ENCODE assay signal across 24 mouse cellular contexts in genomic region chr12:73988393-73989008, GRCm38 (mm10). TPM values are rescaled to one million over a fixed set of nuclear protein-coding genes. Genes with fewer than 3 reads are reported as not detected.
A peak's percentile ranks its signal among the peaks of the same experiment; 100 is the strongest.
DNase-seq lines count a peak whose midpoint lies in the region; ATAC-seq and TF ChIP-seq lines count a peak whose summit lies in the region.
"Had no signal": no experiment of that assay in that cellular context is flagged by ENCODE, and none has a peak within 500 bp of the region (broad histone marks: within the 10 kb centered on the region; RNA-seq: fewer than 3 reads in every experiment).

No protein-coding gene starts in this region.

- H3K9me3 ChIP-seq in hindbrain, embryonic 14.5 days (ENCODE audit: control insufficient read depth, low read length), result no peaks in the 10 kb centered on the region
- no peaks in the 10 kb centered on the region for H3K9me3 ChIP-seq in hindbrain, embryonic 11.5 days (ENCODE audit: control insufficient read depth, low read length)
- H3K9me3 ChIP-seq in midbrain, postnatal 0 days (ENCODE audit: low read length), result no peaks in the 10 kb centered on the region
- no peaks in the 10 kb centered on the region for H3K9me3 ChIP-seq in midbrain, embryonic 15.5 days
- H3K9me3 ChIP-seq in hindbrain, postnatal 0 days (ENCODE audit: low read length), result no peaks in the 10 kb centered on the region
- H3K9me3 ChIP-seq in neural tube, embryonic 14.5 days (ENCODE audit: control insufficient read depth, low read length), result no peaks in the 10 kb centered on the region
- H3K9me3 ChIP-seq: embryonic facial prominence, embryonic 10.5 days; embryonic facial prominence, embryonic 12.5 days; forebrain, embryonic 13.5 days; forebrain, embryonic 15.5 days had no signal

- H3K27ac ChIP-seq in hindbrain, embryonic 14.5 days, result no peak overlapping the region
- no peak overlapping the region for H3K27ac ChIP-seq in hindbrain, embryonic 11.5 days (ENCODE audit: low read depth, low read length)
- H3K27ac ChIP-seq in midbrain, postnatal 0 days (ENCODE audit: low read depth, low read length), result no peak overlapping the region
- H3K27ac ChIP-seq in midbrain, embryonic 15.5 days, result no peak overlapping the region
- no peak overlapping the region for H3K27ac ChIP-seq in hindbrain, postnatal 0 days
- H3K27ac ChIP-seq in neural tube, embryonic 14.5 days (ENCODE audit: low read depth, low read length), result no peak overlapping the region
- H3K27ac ChIP-seq: embryonic facial prominence, embryonic 10.5 days; embryonic facial prominence, embryonic 12.5 days; forebrain, embryonic 13.5 days; forebrain, embryonic 15.5 days had no signal

- H3K4me1 ChIP-seq in hindbrain, embryonic 14.5 days (replicated peaks; ENCODE audit: control insufficient read depth, insufficient read depth, low read length), result no peaks in the 10 kb centered on the region
- no peaks in the 10 kb centered on the region for H3K4me1 ChIP-seq in hindbrain, embryonic 11.5 days (replicated peaks; ENCODE audit: control insufficient read depth, insufficient read depth, low read length)
- H3K4me1 ChIP-seq in midbrain, postnatal 0 days (ENCODE audit: insufficient read depth, low read length), result no peaks in the 10 kb centered on the region
- H3K4me1 ChIP-seq in midbrain, embryonic 15.5 days, result no peaks in the 10 kb centered on the region
- no peaks in the 10 kb centered on the region for H3K4me1 ChIP-seq in hindbrain, postnatal 0 days (ENCODE audit: insufficient read depth, low read length)
- no peaks in the 10 kb centered on the region for H3K4me1 ChIP-seq in neural tube, embryonic 14.5 days (ENCODE audit: control insufficient read depth, insufficient read depth, low read length)
- H3K4me1 ChIP-seq: embryonic facial prominence, embryonic 10.5 days; embryonic facial prominence, embryonic 12.5 days; forebrain, embryonic 13.5 days; forebrain, embryonic 15.5 days had no signal

- H3K27me3 ChIP-seq in hindbrain, embryonic 14.5 days (ENCODE audit: control insufficient read depth, insufficient read depth, low read length), result no peaks in the 10 kb centered on the region
- no peaks in the 10 kb centered on the region for H3K27me3 ChIP-seq in hindbrain, embryonic 11.5 days (ENCODE audit: control insufficient read depth, insufficient read depth, low read length)
- no peaks in the 10 kb centered on the region for H3K27me3 ChIP-seq in midbrain, postnatal 0 days (ENCODE audit: insufficient read depth, low read length)
- no peaks in the 10 kb centered on the region for H3K27me3 ChIP-seq in midbrain, embryonic 15.5 days (replicated peaks)
- no peaks in the 10 kb centered on the region for H3K27me3 ChIP-seq in hindbrain, postnatal 0 days (ENCODE audit: insufficient read depth, low read length)
- no peaks in the 10 kb centered on the region for H3K27me3 ChIP-seq in neural tube, embryonic 14.5 days (ENCODE audit: control insufficient read depth, insufficient read depth, low read length)
- H3K27me3 ChIP-seq: embryonic facial prominence, embryonic 12.5 days; forebrain, embryonic 13.5 days; forebrain, embryonic 15.5 days had no signal

- no peak overlapping the region for H3K4me3 ChIP-seq in hindbrain, embryonic 14.5 days (replicated peaks; ENCODE audit: low read length)
- H3K4me3 ChIP-seq in hindbrain, embryonic 11.5 days (ENCODE audit: low read depth, low read length), result no peak overlapping the region
- no peak overlapping the region for H3K4me3 ChIP-seq in midbrain, postnatal 0 days (ENCODE audit: low read depth, low read length)
- no peak overlapping the region for H3K4me3 ChIP-seq in midbrain, embryonic 15.5 days
- no peak overlapping the region for H3K4me3 ChIP-seq in hindbrain, postnatal 0 days (ENCODE audit: low read length)
- no peak overlapping the region for H3K4me3 ChIP-seq in neural tube, embryonic 14.5 days (ENCODE audit: low read depth, low read length)
- H3K4me3 ChIP-seq: embryonic facial prominence, embryonic 10.5 days; embryonic facial prominence, embryonic 12.5 days; forebrain, embryonic 13.5 days; forebrain, embryonic 15.5 days had no signal

- no peak for DNase-seq in hindbrain, embryonic 14.5 days (ENCODE audit: low spot score)
- DNase-seq in hindbrain, embryonic 11.5 days (ENCODE audit: low spot score), result no peak
- DNase-seq in midbrain, postnatal 0 days (ENCODE audit: low spot score), result peak; percentile 33
- DNase-seq in hindbrain, postnatal 0 days (ENCODE audit: low spot score), result no peak
- no peak for DNase-seq in cerebellum, postnatal 36 days
- DNase-seq in cerebellum, adult 18-20 months, result no peak
- DNase-seq: adrenal gland, adult 2 months; adrenal gland, postnatal 10 days; adrenal gland, postnatal 25 days; cerebellum, adult 11 months; cerebellum, adult 8-10 months; cerebellum, adult 9-11 months; cerebellum, postnatal 14 days; forebrain, postnatal 0 days had no signal

- no peak overlapping the region for H3K4me2 ChIP-seq in hindbrain, embryonic 14.5 days (replicated peaks)
- H3K4me2 ChIP-seq in hindbrain, embryonic 11.5 days (replicated peaks; ENCODE audit: low read depth, low read length), result no peak overlapping the region
- no peak overlapping the region for H3K4me2 ChIP-seq in midbrain, postnatal 0 days (ENCODE audit: low read depth, low read length, poor library complexity, severe bottlenecking)
- no peak overlapping the region for H3K4me2 ChIP-seq in midbrain, embryonic 15.5 days
- no peak overlapping the region for H3K4me2 ChIP-seq in hindbrain, postnatal 0 days (ENCODE audit: low read depth, low read length)
- H3K4me2 ChIP-seq in neural tube, embryonic 14.5 days (ENCODE audit: low read depth, low read length), result no peak overlapping the region
- H3K4me2 ChIP-seq: embryonic facial prominence, embryonic 12.5 days; forebrain, embryonic 13.5 days; forebrain, embryonic 15.5 days had no signal

- 0 out of 2 replicates have a peak, but pooled peaks have one; percentile 35 for ATAC-seq in hindbrain, embryonic 14.5 days (ENCODE audit: low FRiP score)
- ATAC-seq in hindbrain, embryonic 11.5 days (ENCODE audit: low FRiP score), result no peak
- no peak for ATAC-seq in midbrain, postnatal 0 days (ENCODE audit: low FRiP score)
- no peak for ATAC-seq in midbrain, embryonic 15.5 days (replicated peaks)
- peak; percentile 66; the same call in 1 of the 2 replicates for ATAC-seq in hindbrain, postnatal 0 days
- peak; percentile 53 for ATAC-seq in neural tube, embryonic 14.5 days (ENCODE audit: low read depth)
- ATAC-seq: forebrain, embryonic 13.5 days; forebrain, embryonic 15.5 days; forebrain, postnatal 0 days had no signal

- no peak for TF ChIP-seq CTCF in midbrain, postnatal 0 days (IDR thresholded peaks at IDR 0.05)
- no peak for TF ChIP-seq CTCF in hindbrain, postnatal 0 days (IDR thresholded peaks at IDR 0.05; ENCODE audit: low read depth)

- peaks cover 32% of the 10 kb centered on the region for H3K36me3 ChIP-seq in hindbrain, embryonic 14.5 days (replicated peaks; ENCODE audit: control insufficient read depth, insufficient read depth)
- H3K36me3 ChIP-seq in hindbrain, embryonic 11.5 days (ENCODE audit: control insufficient read depth, insufficient read depth, low read length), result no peaks in the 10 kb centered on the region
- peaks cover 9% of the 10 kb centered on the region for H3K36me3 ChIP-seq in midbrain, postnatal 0 days (ENCODE audit: insufficient read depth, low read length)
- peaks cover 11% of the 10 kb centered on the region; the same call in 1 of the 2 replicates for H3K36me3 ChIP-seq in midbrain, embryonic 15.5 days (replicated peaks)
- peaks cover 14% of the 10 kb centered on the region; the same call in 1 of the 2 replicates for H3K36me3 ChIP-seq in hindbrain, postnatal 0 days (ENCODE audit: insufficient read depth, low read length)
- H3K36me3 ChIP-seq in neural tube, embryonic 14.5 days (ENCODE audit: control insufficient read depth, insufficient read depth, low read length), result peaks cover 10% of the 10 kb centered on the region

- 74% methylated on average over 4 of the region's 4 CpGs for WGBS in hindbrain, embryonic 14.5 days
- WGBS in hindbrain, embryonic 11.5 days, result 92% methylated on average over 4 of the region's 4 CpGs
- 84% methylated on average over 4 of the region's 4 CpGs for WGBS in midbrain, postnatal 0 days
- WGBS in midbrain, embryonic 15.5 days, result 85% methylated on average over 4 of the region's 4 CpGs
- 79% methylated on average over 4 of the region's 4 CpGs for WGBS in hindbrain, postnatal 0 days
- WGBS in neural tube, embryonic 14.5 days, result 63% methylated on average over 4 of the region's 4 CpGs

- no peak overlapping the region for H3K9ac ChIP-seq in hindbrain, embryonic 14.5 days
- no peak overlapping the region for H3K9ac ChIP-seq in hindbrain, embryonic 11.5 days (ENCODE audit: low read depth, low read length)
- H3K9ac ChIP-seq in midbrain, postnatal 0 days (replicated peaks; ENCODE audit: low read length, poor library complexity, severe bottlenecking), result no peak overlapping the region
- no peak overlapping the region for H3K9ac ChIP-seq in midbrain, embryonic 15.5 days
- H3K9ac ChIP-seq in hindbrain, postnatal 0 days (replicated peaks; ENCODE audit: low read length), result no peak overlapping the region
- no peak overlapping the region for H3K9ac ChIP-seq in neural tube, embryonic 14.5 days (replicated peaks; ENCODE audit: low read depth, low read length)
- H3K9ac ChIP-seq: embryonic facial prominence, embryonic 12.5 days; forebrain, embryonic 13.5 days; forebrain, embryonic 15.5 days; forebrain, postnatal 0 days had no signal

RNA-seq across cellular contexts. Expression of gene Syt16, which starts 9.0 kb away (rescaled TPM):
- polyA plus RNA-seq in hindbrain, embryonic 14.5 days (2014; fragmentation: Nextera tagmentation; extraction: Ambion mirVana), result 79.5 and 91.2 TPM in 2 replicates
- polyA plus RNA-seq in hindbrain, embryonic 11.5 days (2014; fragmentation: Nextera tagmentation; extraction: Ambion mirVana), result 5.4 and 5.5 TPM in 2 replicates
- 77.3 and 94.8 TPM in 2 replicates for total RNA-seq in midbrain, postnatal 0 days (2014; rRNA removed)
- 91.6 and 95.2 TPM in 2 replicates for polyA plus RNA-seq in midbrain, postnatal 0 days (2015; fragmentation: Nextera tagmentation; extraction: Ambion mirVana)
- 85.4 and 91.2 TPM in 2 replicates for polyA plus RNA-seq in midbrain, embryonic 15.5 days (2015; fragmentation: Nextera tagmentation; extraction: Ambion mirVana)
- 70.3 and 90.9 TPM in 2 replicates for total RNA-seq in hindbrain, postnatal 0 days (2014; rRNA removed)
- 65.3 and 67.6 TPM in 2 replicates for polyA plus RNA-seq in hindbrain, postnatal 0 days (2015; fragmentation: Nextera tagmentation; extraction: Ambion mirVana)
- 90.4 and 95.5 TPM in 2 replicates for polyA plus RNA-seq in neural tube, embryonic 14.5 days (2014; fragmentation: Nextera tagmentation; extraction: Ambion mirVana)
- total RNA-seq: MEL had no signal

RNA-seq across cellular contexts. Expression of gene Snapc1, which starts 24.2 kb away (rescaled TPM):
- polyA plus RNA-seq in hindbrain, embryonic 14.5 days (2014; fragmentation: Nextera tagmentation; extraction: Ambion mirVana), result 34.9 and 37.1 TPM in 2 replicates
- 24.1 and 28.3 TPM in 2 replicates for polyA plus RNA-seq in hindbrain, embryonic 11.5 days (2014; fragmentation: Nextera tagmentation; extraction: Ambion mirVana)
- total RNA-seq in midbrain, postnatal 0 days (2014; rRNA removed), result 13.4 and 22.0 TPM in 2 replicates
- polyA plus RNA-seq in midbrain, postnatal 0 days (2015; fragmentation: Nextera tagmentation; extraction: Ambion mirVana), result 21.7 and 23.4 TPM in 2 replicates
- 37.0 and 39.3 TPM in 2 replicates for polyA plus RNA-seq in midbrain, embryonic 15.5 days (2015; fragmentation: Nextera tagmentation; extraction: Ambion mirVana)
- 11.1 and 12.8 TPM in 2 replicates for total RNA-seq in hindbrain, postnatal 0 days (2014; rRNA removed)
- 21.4 and 22.9 TPM in 2 replicates for polyA plus RNA-seq in hindbrain, postnatal 0 days (2015; fragmentation: Nextera tagmentation; extraction: Ambion mirVana)
- polyA plus RNA-seq in neural tube, embryonic 14.5 days (2014; fragmentation: Nextera tagmentation; extraction: Ambion mirVana), result 38.1 and 41.5 TPM in 2 replicates

RNA-seq across cellular contexts. Expression of gene Gm49321, which starts 51.0 kb away (rescaled TPM):
- 17.4 and 17.6 TPM in 2 replicates for polyA plus RNA-seq in hindbrain, embryonic 14.5 days (2014; fragmentation: Nextera tagmentation; extraction: Ambion mirVana)
- polyA plus RNA-seq in hindbrain, embryonic 11.5 days (2014; fragmentation: Nextera tagmentation; extraction: Ambion mirVana), result 19.8 and 19.9 TPM in 2 replicates
- total RNA-seq in midbrain, postnatal 0 days (2014; rRNA removed), result not detected in 2 replicates
- polyA plus RNA-seq in midbrain, postnatal 0 days (2015; fragmentation: Nextera tagmentation; extraction: Ambion mirVana), result 14.7 and 15.7 TPM in 2 replicates
- polyA plus RNA-seq in midbrain, embryonic 15.5 days (2015; fragmentation: Nextera tagmentation; extraction: Ambion mirVana), result 24.2 and 26.1 TPM in 2 replicates
- not detected in 2 replicates for total RNA-seq in hindbrain, postnatal 0 days (2014; rRNA removed)
- polyA plus RNA-seq in hindbrain, postnatal 0 days (2015; fragmentation: Nextera tagmentation; extraction: Ambion mirVana), result 12.8 and 14.8 TPM in 2 replicates
- 18.4 and 21.2 TPM in 2 replicates for polyA plus RNA-seq in neural tube, embryonic 14.5 days (2014; fragmentation: Nextera tagmentation; extraction: Ambion mirVana)
- total RNA-seq: forebrain, postnatal 0 days; MEL had no signal
- polyA plus RNA-seq: adrenal gland, adult 2 months; brain, embryonic 14.5 days; C2C12; cortical plate, adult 2 months had no signal

Comparison
In these comparisons a context has a peak if more than half of its experiments do, and no peak if none do; other contexts are left out.
1. ATAC-seq: peak in hindbrain, embryonic 14.5 days (single experiment), hindbrain, postnatal 0 days (single experiment) and neural tube, embryonic 14.5 days (single experiment); none in hindbrain, embryonic 11.5 days (single experiment), midbrain, postnatal 0 days (single experiment) and midbrain, embryonic 15.5 days (single experiment).
2. RNA of gene Syt16, which starts 9.0 kb away (polyA plus RNA-seq): 90.4 to 95.5 TPM in neural tube, embryonic 14.5 days, 91.6 to 95.2 TPM in midbrain, postnatal 0 days, 85.4 to 91.2 TPM in midbrain, embryonic 15.5 days, 79.5 to 91.2 TPM in hindbrain, embryonic 14.5 days and 65.3 to 67.6 TPM in hindbrain, postnatal 0 days; 5.4 to 5.5 TPM in hindbrain, embryonic 11.5 days; every median in the first group is over 10 times any median in the second.